Mouse (Mus musculus) frontal cortex, postnatal 10 days (tissue): ENCODE data around the gene Ssna1.

ENCODE experiments used
- DNase-seq, 2 experiments: peaks; one replicate each; pipeline ENCODE4 v3.0.0; 2022; ENCODE audit warnings: low spot score in 2 of 2, mixed read lengths in 1 of 2

The Ssna1 gene

GRCm38 (mm10) chr2:25290101-25290815 lies 18.0 kb upstream of the Ssna1 start:
- peak in 1 of 2 experiments; percentile 66 for DNase-seq

DNA sequence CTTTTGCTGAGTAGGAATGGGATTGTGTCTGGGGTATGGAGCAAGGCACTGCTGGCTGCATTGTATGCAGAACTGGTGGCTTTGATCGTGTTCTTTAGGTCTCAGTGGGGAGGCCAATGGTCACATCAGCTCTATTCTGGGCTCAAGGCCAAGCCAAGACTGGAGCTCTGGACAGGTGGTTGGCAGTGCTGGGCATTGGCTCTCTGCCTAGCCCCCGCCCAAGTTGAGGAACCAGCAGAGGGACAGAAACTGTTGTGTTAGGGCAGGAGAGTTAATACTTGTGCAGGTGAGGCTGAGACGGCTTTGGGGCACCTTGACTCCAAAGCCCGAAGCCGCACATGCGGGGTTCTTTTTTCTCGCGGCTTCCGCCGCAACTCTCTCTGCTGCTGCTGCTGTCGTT lies 17.4 kb upstream of the Ssna1 start, which contains the start of gene Lrrc26:
TSS of gene Lrrc26 (plus strand) at position 265 of the 400 bp plus-strand sequence.
- DNase-seq, result peak in 1 of 2 experiments; percentile 27

- DNase-seq, result peak in 1 of 2 experiments; percentile 9
Observed at GRCm38 (mm10) chr2:25288734-25289345, 16.6 kb upstream of the Ssna1 start.

- peak in 1 of 2 experiments; percentile 22 for DNase-seq
Observed at GRCm38 (mm10) chr2:25287927-25288649, 15.8 kb upstream of the Ssna1 start, which contains the start of gene Tmem210. TSS of gene Tmem210 (plus strand) at chr2:25288145.

DNA sequence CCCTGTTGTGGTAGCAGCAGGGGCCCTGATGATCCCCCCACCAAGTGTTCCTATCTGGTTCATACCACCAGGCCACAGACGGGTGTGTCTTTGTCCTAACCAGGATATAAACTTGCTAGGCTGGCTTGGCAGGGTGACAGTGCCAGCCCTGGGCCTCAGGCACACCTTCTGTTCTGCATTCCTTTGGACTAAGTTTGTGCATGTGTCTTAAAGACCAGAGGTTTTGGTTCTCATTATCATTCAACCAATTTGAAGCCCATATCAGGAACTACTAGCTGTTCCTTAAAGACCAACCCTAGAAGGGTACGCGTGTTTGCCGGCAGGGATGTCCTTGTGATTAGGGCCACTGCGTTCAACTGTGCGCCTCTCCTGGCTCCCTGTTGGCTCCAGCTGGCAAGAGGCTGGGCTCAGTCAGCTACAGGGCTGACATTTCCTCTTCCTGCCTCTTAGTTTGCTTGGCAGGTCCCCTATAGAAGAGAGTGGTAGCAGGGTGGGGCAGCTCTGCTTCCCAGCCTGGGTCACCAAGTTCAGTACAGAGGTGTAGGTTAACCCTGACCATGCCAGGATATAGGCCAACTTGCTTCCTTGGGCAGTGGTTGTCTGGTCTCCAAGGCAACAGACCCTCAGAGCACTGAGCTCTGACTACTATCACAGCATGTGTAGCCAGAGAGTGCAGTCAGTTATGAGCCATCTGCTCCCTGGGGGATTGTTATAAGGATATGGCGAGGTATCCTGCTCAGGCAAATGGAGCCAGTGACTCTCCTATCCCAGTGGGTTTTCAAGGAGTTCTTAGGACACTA lies 14.8 kb upstream of the Ssna1 start:
- DNase-seq, result peak in 1 of 2 experiments; percentile 21

DNA sequence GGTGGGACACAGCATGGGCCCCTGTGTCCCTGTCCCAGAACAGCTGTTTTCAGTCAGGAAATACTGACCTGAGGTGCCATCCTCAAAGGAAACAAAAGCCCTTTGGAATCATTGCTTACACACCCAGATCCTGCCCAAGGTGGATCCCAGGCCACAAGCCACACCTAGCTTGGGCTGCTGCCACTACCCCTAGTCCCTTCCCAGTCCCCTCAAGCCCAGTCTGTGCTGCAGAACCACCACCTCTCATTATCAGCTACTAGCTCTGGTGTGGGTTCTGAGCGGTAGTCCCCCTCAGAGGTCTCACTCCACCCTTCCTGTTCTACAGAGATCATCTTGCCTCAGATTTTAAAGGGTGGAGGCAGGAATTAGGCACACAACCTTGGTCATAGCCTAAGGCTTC lies 14.1 kb upstream of the Ssna1 start:
- peak in 1 of 2 experiments; percentile 9 for DNase-seq

DNA sequence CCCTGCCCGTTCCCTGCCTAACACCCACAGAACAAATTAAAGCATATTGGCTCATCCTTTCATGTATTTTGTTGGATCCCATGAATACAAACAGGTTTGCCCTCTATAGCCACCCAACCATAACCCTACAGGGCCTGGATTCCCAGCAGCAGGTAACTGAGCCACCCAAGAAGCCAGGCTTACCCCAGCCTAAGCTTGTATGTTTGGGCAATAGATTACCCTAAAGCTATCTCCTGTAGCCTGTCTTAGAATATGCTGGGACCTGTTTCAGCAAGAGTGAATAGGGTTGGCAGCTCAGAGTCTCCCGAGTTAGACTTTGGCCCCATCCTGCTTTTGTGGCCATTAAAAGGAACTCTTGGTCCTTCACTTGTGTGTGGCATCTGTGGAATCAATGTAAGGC lies 13.3 kb upstream of the Ssna1 start:
- DNase-seq, result peak in 1 of 2 experiments; percentile 7

- DNase-seq, result peak in 1 of 2 experiments; percentile 72
Observed at GRCm38 (mm10) chr2:25278928-25279882, 7.0 kb upstream of the Ssna1 start.

DNA sequence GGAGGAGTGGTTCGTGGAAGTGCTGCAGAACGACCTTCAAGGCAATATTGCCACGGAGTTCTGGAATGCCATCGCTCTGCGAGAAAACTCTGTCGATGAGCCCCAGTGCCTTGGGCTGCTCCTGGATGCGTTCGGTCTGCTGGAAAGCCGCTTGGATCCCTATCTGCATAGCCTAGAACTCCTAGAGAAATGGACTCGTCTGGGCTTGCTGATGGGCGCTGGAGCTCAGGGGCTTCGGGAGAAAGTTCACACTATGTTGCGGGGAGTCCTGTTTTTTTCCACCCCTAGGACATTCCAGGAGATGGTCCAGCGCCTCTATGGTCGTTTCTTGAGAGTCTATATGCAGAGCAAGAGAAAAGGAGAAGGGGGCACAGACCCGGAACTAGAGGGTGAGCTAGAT lies 772 bp upstream of the Ssna1 start:
- DNase-seq, result no peak

- DNase-seq, result no peak
Observed at GRCm38 (mm10) chr2:25272515-25272914, 277 bp upstream of the Ssna1 start.

- no peak for DNase-seq
Observed at GRCm38 (mm10) chr2:25267746-25268309, 4.4 kb downstream of the Ssna1 start.

GRCm38 (mm10) chr2:25267241-25267640 lies 5.0 kb downstream of the Ssna1 start:
- DNase-seq, result no peak

DNA sequence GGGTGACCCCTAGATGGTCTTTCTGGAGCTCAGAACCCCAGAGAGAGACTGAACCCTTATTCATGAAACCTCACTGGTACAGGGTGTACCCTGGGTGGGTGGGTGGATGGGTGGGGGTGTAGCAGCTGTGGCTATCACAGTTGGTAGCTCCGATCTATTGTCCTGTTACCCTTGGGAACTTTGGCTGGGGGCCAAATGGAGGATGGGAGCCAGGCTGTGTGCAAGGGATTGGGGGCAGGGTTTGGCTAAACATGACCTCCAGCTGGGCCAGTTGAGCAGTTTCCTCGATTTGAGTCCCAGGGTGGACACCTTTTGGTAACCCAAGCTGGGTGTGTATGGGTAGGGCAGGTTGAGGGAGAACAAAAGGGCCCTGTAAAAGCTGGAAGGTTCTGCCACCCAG lies 5.5 kb downstream of the Ssna1 start:
- peak in 1 of 2 experiments; percentile 31 for DNase-seq

DNA sequence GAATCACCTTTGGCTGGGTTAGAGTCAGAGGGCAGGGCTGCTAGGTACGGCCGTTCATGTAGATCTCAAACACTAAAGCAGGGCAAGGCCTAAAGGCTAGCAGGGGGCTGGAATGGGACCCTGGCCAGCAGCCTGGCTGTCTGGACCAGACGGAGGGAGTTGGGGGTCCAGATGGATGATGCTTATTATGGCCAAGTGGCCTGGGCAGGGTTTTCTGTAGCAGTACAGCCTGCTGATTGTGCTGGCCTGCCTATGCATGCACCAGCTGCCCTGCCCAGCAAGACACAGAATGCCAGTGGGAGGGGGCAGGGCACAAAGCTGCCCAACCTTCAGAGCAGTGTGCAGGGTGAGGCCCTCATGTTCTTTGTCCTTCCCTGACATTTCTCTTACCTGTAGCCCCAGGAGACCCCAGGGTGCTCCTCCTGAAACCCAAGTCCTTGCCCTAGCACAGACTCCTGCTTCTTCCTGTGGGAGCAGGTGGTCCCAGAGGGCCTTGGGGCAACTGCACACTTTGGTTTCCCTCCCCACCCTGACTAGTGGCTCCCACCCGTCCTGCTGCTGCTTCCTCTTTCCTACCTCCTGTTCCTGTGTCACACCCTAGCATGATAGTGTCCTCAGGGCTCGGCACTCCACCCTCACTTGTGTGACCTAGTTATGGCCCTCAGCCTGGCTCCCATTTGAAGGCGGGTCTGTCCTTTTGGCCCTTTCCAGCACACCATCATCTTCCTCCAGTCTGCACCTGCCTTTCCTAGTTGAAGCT lies 6.2 kb downstream of the Ssna1 start:
- peak in 1 of 2 experiments; percentile 17 for DNase-seq

GRCm38 (mm10) chr2:25264851-25265250 lies 7.4 kb downstream of the Ssna1 start:
- DNase-seq, result peak in 1 of 2 experiments; percentile 9

- DNase-seq, result no peak
Observed at GRCm38 (mm10) chr2:25264286-25264660, 8.0 kb downstream of the Ssna1 start.

GRCm38 (mm10) chr2:25263623-25264285 lies 8.5 kb downstream of the Ssna1 start:
- DNase-seq, result peak in 1 of 2 experiments; percentile 10

GRCm38 (mm10) chr2:25262795-25263622 lies 9.2 kb downstream of the Ssna1 start:
- DNase-seq, result peak in 1 of 2 experiments; percentile 22
